Mouse (Mus musculus) ES-CJ7 (cell line): ENCODE measurements around the gene Vps8.

ENCODE experiments used
- DNase-seq: peaks from one replicate; pipeline ENCODE4 v3.0.0; 2011; ENCODE audit warnings: low read depth, low spot score

Gene Vps8

DNA sequence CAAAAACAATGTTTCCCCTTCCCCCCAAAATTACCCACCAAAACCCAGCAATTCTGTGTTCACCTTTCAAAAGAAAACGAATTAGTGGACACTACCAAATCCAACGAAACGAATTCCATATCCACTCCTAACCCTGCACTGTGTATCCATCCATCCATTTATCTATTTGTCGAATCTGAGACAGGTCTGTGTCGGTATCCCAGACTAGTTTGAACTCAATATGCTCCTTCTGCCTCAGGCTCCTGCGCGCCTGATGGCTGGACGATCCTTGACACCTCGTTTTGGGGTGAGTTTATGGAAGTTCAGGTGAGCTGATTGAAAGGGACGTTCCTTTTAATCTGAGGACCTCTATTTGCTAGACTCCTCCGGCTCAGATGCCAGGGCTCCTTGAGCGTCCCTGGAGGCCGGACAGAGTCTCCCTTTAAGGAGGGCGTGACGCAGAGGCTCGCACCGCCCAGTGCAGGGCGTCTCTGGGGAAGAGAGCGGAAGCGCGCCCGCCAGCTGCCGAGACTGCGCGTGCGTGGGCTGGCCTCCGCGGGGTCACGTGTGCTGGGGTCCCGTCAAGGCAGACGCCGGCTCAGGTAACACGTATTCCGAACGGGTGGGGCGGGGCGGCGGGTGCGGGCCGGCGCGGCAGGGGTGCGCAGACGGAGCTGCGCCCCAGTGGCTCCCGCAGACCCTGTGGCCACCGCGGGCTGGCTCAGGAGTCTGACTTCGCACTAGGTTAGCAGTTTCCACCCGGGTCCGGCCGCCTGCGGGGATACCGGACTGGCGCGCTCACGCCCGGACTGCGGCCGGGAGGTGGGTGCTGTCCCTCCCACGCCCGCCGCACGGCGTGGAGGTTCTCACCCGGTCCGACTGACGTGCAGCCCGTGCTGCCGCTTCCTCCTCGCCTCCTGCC is at the start of gene Vps8:
Vps8 (plus strand) TSS at position 474 of the 901 bp plus-strand sequence.
- DNase-seq: peak; percentile 96

- peak; percentile 20 for DNase-seq
Observed at GRCm38 (mm10) chr16:21373316-21373960, 49.5 kb upstream of the Vps8 start.

DNA sequence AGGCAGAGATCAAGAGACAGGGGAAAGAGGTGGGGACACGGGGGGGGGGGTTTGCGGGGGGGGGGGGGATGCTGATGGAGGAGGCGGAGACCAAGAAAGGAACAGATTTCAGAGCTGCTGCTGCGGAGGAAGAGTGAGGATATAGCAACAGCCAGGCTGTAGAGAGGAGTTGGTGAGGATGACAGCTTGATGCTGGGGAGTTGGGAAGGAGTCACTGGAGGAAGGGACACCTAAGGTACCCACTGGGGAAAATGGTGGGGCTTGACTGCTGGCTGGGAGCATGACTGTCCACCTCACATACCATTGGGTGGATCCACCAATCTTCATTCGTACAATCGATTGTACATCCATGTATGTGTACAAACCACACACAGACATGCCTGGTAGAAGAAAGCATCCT is 48.9 kb upstream of the Vps8 start:
- DNase-seq: no peak

DNA sequence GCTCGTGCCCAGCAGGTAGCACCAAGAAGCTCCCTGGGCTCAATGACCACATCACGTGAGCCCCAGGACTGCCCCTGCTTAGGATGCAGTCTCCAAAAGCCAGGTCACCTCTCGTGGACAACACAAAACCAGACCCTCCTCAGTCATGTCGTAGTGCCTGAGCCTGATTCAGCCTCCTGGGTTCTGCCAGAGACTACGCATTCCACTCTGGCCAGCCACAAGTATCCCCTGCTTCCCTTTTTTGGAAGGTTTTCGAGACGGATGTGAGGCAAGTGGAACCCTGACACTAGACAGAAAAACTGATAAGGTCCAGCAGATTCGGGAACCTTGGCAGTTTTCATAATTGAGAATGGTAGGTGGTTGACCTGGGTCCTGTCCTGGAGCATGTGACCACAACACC is 47.8 kb upstream of the Vps8 start:
- no peak for DNase-seq

DNA sequence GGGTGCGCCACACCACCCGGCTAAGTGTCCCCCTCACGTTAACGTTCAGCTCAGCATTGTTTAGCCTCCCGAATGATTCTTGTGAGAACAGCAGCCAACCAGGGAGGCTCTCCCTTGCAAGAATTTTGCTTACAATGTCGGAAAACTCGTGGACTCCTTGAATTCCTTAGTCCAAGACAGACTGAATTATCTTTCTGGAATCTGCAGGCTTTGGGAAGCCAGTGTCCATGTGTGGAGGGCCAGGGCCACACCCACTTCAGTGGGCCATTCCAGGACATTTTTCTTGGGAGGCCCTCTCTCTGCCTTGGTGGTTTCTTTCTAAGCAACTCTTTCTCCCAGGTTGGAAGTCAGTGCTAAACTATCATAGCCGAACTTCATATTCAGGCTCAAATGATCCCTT is 46.6 kb upstream of the Vps8 start:
- DNase-seq: no peak

DNA sequence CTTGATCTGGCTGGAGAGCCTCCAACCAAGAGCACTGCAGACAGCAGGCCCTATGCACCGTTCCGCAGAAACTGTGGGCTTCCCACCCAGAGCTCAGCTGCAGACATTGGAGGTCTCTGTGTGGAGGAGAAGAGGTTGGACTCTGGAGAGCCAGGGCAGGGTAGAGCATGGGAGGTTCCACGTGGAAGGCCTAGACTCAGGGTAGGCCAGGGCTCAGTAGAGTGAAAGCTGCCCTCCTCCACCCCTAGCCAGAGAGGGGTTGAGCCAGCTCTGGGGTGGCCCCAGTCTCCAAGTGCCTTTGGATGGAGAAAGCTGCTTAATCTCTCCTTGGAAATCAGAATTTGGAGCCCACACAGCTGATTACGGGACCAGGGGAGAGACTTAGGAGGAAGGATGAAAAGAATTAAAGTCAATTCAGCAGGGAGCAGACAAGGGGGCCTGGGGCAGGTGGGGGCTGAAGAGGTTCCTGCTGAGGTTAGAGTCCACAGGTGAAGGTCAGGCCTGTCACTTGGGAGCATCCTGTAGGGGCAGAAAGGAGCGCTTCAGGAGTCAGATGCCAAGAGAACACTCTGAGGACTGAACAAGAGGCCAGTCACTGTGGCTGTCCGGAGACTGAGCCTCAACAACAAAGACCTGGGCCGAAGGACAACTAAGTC is 45.8 kb upstream of the Vps8 start:
- DNase-seq: no peak

DNA sequence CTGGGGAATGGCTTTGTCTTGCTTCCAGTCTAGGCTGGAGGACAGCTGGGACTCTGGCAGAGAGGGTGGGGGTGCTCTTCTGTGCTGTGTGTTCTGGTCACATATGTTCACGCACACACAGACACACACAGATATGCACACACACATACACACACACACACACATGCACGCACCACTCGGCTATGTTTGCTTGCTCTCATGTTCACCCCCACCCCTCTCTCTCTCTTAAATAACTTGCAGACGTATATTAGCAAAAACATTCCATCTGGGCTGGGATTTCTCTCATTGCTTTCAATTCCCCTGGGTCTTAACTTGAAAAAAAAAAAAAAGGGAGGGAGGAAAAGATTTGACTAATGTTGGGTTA is 45.3 kb upstream of the Vps8 start:
- DNase-seq: no peak

DNA sequence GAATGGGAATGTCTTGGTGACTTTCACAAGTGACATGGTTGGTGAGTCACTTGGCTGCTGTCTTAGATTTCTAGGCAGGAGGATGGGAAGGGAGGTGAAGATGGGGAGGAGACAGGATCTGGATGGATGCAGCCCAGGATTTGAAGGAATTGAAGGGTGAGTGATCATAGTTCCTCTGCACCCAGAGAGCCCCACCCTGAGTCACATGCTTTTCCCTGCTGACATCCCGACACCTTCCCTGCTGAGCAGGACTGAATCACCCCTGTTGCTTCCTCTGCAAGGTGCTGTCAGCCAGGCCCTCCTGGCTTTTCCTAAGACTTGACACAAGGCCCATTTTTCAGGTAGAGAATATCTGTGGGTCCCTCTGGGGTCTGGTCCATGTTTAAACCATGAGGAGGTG is 41.4 kb upstream of the Vps8 start:
- peak; percentile 18 for DNase-seq

- peak; percentile 86 for DNase-seq
Observed at GRCm38 (mm10) chr16:21382152-21382911, 40.6 kb upstream of the Vps8 start.

DNA sequence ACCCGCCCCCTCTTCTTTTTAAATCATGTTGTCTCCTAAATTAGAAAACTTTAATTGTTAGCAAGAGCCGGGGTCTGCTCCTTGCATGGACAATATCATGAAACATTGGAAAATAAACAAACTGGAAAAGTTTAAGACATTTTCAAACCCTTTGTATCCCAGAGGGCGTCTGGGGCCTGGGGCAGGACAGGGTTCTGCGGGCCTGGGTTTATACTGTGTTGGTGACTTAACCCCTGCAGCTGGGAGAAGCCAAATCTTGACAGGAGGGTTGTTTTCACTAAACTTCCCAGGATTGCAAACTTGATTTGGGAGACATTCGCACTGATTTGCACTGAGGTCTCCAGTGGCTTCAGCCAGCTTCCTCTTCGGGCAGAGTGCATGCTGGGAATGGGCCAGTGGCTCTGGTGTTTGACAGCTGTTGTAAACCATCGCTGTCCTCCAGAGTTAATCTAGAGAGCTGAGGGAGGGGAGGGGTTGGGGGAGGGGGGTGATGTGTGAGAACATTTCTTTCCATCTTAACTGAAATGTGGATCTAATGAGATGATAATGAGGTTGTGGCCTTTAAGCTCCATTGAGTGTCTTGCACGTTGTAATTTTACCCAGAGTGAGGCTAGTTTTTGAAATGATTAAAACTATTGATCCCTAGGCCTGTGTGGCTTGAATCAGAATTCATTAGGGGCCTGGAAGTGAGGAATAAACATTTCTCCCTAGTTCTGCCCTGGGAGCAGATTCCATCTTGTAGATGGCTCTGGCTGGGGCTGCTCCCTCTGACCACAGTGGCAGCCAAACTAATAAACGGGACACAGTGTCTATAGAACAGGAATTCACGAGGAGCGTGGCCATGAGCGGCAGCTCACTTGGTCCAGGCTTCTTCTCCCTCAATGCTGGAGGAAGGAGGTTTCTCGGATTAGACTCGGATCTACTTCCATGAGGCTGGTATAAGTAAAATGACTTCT is 36.7 kb upstream of the Vps8 start:
- no peak for DNase-seq

DNA sequence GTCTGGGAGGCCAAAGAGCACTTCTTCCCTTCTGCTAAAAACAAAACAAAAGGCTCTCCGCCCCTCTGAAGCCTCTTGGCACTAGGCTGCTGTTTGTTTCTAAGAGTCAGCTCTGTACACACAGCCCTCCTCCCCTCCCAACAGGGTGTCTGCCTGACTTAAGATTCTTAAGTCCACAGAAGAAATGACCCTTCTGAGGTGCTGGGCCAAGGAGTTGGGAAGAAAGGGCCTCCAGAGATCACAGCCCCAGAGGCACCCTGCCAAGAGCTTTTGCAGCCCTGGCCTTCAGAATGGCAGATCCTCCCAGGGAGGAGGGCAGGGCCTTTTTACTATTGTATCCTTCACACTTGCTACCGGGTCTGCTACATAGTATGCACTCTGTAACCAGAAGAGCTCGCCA is 33.6 kb upstream of the Vps8 start:
- no peak for DNase-seq

- DNase-seq: no peak
Observed at GRCm38 (mm10) chr16:21390744-21391143, 32.2 kb upstream of the Vps8 start.

GRCm38 (mm10) chr16:21392099-21392498 is 30.8 kb upstream of the Vps8 start:
- DNase-seq: peak; percentile 77

DNA sequence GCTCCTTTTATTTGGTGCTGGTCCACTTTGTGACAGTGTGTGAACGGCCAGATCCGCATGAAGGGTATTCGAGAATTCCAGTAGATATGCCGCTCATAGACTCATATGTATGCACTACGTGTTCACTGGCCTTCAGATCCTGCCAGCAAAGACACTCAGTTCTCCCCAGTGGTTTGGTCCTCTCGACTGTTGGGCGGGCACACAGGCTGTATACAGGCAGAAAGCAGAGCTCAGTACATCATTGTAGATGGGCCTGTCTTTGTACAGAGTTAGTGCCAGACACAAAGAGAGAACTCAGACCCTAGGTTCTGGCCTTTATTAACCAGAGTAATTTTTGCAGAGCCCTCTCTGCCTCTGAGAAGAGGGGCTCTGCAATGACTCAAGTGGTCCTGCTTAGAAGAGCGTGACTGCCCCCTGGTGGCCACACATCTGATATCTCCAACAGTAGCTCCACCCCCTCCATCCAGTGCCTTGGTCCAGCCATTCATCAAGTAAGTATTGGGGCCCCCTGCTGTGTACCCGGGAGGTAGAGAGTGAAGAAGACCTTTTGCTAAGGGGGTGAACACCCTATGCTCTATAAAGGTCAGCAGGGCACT is 30.3 kb upstream of the Vps8 start:
- DNase-seq: peak; percentile 96

DNA sequence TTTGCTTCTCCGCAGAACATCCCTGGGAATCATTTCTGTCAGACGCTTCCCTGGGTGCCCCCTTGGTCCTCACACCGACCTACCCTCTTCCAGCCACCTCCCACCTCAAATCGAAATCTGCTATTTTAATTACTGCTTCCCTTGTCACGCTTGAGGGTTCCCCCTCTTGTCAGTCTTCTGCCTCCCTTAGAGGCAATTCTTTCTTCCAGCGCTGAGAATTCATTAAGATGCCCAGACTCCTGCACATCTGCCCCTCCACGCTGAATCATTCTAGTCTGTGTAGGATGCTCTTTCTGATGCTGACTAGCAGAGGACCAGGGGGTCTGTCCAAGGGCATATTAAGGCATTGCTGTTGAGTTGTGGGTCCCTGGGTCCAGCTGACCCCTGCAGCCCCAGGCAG is 27.4 kb upstream of the Vps8 start:
- no peak for DNase-seq

DNA sequence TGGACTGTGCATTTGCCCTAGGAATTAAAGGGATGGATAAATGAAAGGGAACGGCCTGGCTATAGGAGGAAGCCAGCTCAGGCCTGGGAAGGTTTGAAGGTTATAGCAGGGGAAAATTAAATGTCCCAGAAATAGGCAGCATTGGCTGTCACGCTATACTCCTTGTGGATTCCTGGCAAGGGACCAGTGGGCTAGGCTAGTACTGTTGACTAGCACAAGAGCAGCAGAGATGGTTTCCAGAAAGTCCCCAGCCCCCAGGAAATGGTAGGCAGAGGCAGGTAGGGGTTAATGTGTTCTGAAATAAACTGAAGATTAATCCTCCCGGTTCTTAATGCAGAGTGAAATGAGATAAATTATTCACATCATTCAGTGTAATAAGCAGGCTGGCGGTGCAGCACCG is 25.2 kb upstream of the Vps8 start:
- DNase-seq: no peak

DNA sequence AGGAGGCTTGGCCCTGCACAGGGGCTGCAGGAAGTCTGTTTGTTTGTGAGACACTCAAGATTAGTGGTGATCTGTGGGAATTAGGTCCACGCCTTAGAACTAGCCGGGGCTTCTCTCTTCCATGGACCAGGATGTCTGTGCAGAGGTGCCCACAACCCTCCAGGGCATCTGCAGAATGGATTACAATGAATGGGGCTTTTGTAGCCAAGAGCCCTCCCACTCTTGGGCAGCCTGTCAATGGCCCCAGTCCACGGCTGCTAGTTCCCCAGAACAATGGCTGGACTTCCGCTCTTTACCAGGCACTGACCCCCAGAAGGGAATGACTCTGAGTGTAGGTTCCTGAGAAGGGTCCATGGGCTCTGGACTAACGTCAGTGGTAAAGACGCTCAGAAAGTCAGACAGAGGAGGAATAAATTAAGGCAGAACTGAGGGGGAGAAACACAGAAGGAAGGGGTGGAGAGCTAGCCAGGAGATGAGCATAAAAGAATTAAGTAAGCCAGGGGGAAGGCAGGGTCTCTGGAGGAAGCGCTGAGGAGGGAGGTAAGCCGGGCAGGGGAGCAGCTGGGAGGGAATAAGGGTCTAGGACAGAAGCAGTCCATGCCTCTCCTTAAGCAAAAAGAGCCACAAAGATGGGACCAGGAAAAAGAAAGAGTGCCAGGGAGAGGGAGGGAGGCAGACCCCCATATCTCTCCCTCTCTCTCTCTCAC is 24.4 kb upstream of the Vps8 start:
- no peak for DNase-seq

- DNase-seq: no peak
Observed at GRCm38 (mm10) chr16:21399942-21400341, 23.0 kb upstream of the Vps8 start.

DNA sequence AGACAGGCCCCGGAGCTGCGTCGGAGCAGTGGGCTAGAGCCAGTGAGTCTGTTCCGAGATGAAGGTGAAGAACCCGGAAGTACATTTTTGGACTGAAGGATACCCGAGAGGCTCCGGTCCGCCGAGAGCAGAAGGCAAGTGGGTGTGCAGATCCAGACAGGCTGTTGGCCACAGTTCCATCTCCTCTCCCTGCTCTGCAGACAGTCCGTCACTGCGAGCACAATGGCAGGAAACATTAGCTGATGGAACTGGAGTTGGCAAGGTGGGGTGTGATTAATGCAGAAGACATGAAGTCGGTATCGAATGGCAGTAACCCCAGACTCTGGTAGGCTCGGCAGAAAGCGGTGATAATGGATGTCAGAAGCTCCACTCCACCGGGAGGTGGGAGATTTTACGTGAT is 20.9 kb upstream of the Vps8 start:
- no peak for DNase-seq

- no peak for DNase-seq
Observed at GRCm38 (mm10) chr16:21403402-21403801, 19.5 kb upstream of the Vps8 start.
